8 mouse cellular contexts compared by ENCODE assay signal in genomic region chr11:16951761-16952010, GRCm38 (mm10). TPM values are rescaled to one million over a fixed set of nuclear protein-coding genes. Genes with fewer than 3 reads are reported as not detected.
A peak's percentile ranks its signal among the peaks of the same experiment; 100 is the strongest.
DNase-seq lines count a peak whose midpoint lies in the region; ATAC-seq and TF ChIP-seq lines count a peak whose summit lies in the region.

No protein-coding gene starts in this region.

- ATAC-seq in heart, embryonic 13.5 days (ENCODE audit: extremely low read depth, insufficient number of reproducible peaks, low FRiP score, low TSS enrichment), result no peak
- no peak for ATAC-seq in hindbrain, embryonic 11.5 days (ENCODE audit: low FRiP score)
- peak; percentile 23 for ATAC-seq in megakaryocyte-erythroid progenitor cell, adult 5-6 weeks (replicated peaks; ENCODE audit: low FRiP score, low TSS enrichment, poor library complexity, severe bottlenecking)

- no peaks in the 10 kb centered on the region for H3K27me3 ChIP-seq in heart, embryonic 13.5 days (replicated peaks)
- H3K27me3 ChIP-seq in hindbrain, embryonic 11.5 days (ENCODE audit: control insufficient read depth, insufficient read depth, low read length), result no peaks in the 10 kb centered on the region

- H3K9ac ChIP-seq in heart, embryonic 13.5 days, result peak overlapping the region; percentile 91
- peak overlapping the region; percentile 94 for H3K9ac ChIP-seq in ES-E14 (ENCODE audit: insufficient read depth, low read depth, low read length, poor library complexity, severe bottlenecking)
- H3K9ac ChIP-seq in hindbrain, embryonic 11.5 days (ENCODE audit: low read depth, low read length), result peak overlapping the region; percentile 52

- peak overlapping the region; percentile 74 for H3K27ac ChIP-seq in heart, embryonic 13.5 days (replicated peaks)
- H3K27ac ChIP-seq in ES-E14 (ENCODE audit: insufficient read depth, low read depth, low read length, poor library complexity, severe bottlenecking), result no peak overlapping the region
- H3K27ac ChIP-seq in hindbrain, embryonic 11.5 days (ENCODE audit: low read depth, low read length), result no peak overlapping the region

- DNase-seq in heart, adult 18-20 months, result no peak
- no peak for DNase-seq in ES-E14 (ENCODE audit: low read depth, low spot score)
- no peak for DNase-seq in hindbrain, embryonic 11.5 days (ENCODE audit: low spot score)
- DNase-seq in cerebellum, postnatal 36 days, result no peak
- DNase-seq in natural killer cell, adult 2 months (ENCODE audit: low spot score in 2 of 2), result no peak
- DNase-seq in B cell, adult 2 months, result no peak

- in situ Hi-C loops in ES-E14 (cut with MboI; ENCODE audit: low sequenced_read_pairs in 2 of 2, unreplicated experiment in 2 of 2), result no loop called here

- no peaks in the 10 kb centered on the region for H3K36me3 ChIP-seq in heart, embryonic 13.5 days
- no peaks in the 10 kb centered on the region for H3K36me3 ChIP-seq in ES-E14 (ENCODE audit: control insufficient read depth, insufficient read depth, low read length, poor library complexity, severe bottlenecking)
- no peaks in the 10 kb centered on the region for H3K36me3 ChIP-seq in hindbrain, embryonic 11.5 days (ENCODE audit: control insufficient read depth, insufficient read depth, low read length)

- no peaks in the 10 kb centered on the region for H3K9me3 ChIP-seq in heart, embryonic 13.5 days
- H3K9me3 ChIP-seq in ES-E14 (ENCODE audit: control insufficient read depth, insufficient read depth, low read depth, low read length), result no peaks in the 10 kb centered on the region
- no peaks in the 10 kb centered on the region for H3K9me3 ChIP-seq in hindbrain, embryonic 11.5 days (ENCODE audit: control insufficient read depth, low read length)

- 6% methylated on average over 9 of the region's 9 CpGs for WGBS in heart, embryonic 13.5 days
- 9% methylated on average over 9 of the region's 9 CpGs for WGBS in hindbrain, embryonic 11.5 days

- H3K4me2 ChIP-seq in heart, embryonic 13.5 days, result peak overlapping the region; percentile 91
- peak overlapping the region; percentile 41 for H3K4me2 ChIP-seq in hindbrain, embryonic 11.5 days (replicated peaks; ENCODE audit: low read depth, low read length)

- H3K4me3 ChIP-seq in heart, embryonic 13.5 days, result peak overlapping the region; percentile 78
- peak overlapping the region; percentile 80 to 82 for H3K4me3 ChIP-seq in ES-E14 (ENCODE audit: insufficient read depth in 1 of 2, low read depth in 1 of 2, low read length in 2 of 2, poor library complexity in 1 of 2, severe bottlenecking in 1 of 2)
- H3K4me3 ChIP-seq in hindbrain, embryonic 11.5 days (ENCODE audit: low read depth, low read length), result peak overlapping the region; percentile 52

- peaks cover 31% of the 10 kb centered on the region for H3K4me1 ChIP-seq in heart, embryonic 13.5 days
- H3K4me1 ChIP-seq in ES-E14 (ENCODE audit: control insufficient read depth in 2 of 2, insufficient read depth in 2 of 2, low read length in 2 of 2, poor library complexity in 1 of 2), result peaks cover 0 to 2% of the 10 kb centered on the region in 2 experiments; a peak in 1 of 4 replicates
- no peaks in the 10 kb centered on the region for H3K4me1 ChIP-seq in hindbrain, embryonic 11.5 days (replicated peaks; ENCODE audit: control insufficient read depth, insufficient read depth, low read length)

TF ChIP-seq in ES-E14, 5 proteins besides CTCF, POLR2A, EP300 and RAD21:
- no peak for TF ChIP-seq ZC3H11A (IDR thresholded peaks at IDR 0.05; ENCODE audit: borderline replicate concordance, low read depth, low read length)
- TF ChIP-seq ZNF384 (IDR thresholded peaks at IDR 0.05; ENCODE audit: low read depth, low read length), result no peak
- TF ChIP-seq CHD2 (IDR thresholded peaks at IDR 0.05; ENCODE audit: low read depth, low read length), result no peak
- TF ChIP-seq HCFC1 (IDR thresholded peaks at IDR 0.05; ENCODE audit: borderline replicate concordance, insufficient read depth, low read length), result no peak
- no peak for TF ChIP-seq MAFK (IDR thresholded peaks at IDR 0.05; ENCODE audit: insufficient read depth, low read depth, low read length)

RNA-seq across cellular contexts. Expression of gene Fbxo48, which starts 0.5 kb away (rescaled TPM):
- 0.92 and 1.1 TPM in 2 replicates for polyA plus RNA-seq in heart, embryonic 13.5 days (2015; fragmentation: Nextera tagmentation; extraction: Ambion mirVana)
- total RNA-seq in heart, adult 18-20 months (2021), result under 1 TPM in 1 of 2 experiments, not detected in 1; 0.25 TPM
- total RNA-seq in ES-E14 (2012; rRNA removed), result 2.7 and 2.9 TPM in 2 replicates
- 1.9 and 2.7 TPM in 2 replicates for polyA plus RNA-seq in hindbrain, embryonic 11.5 days (2014; fragmentation: Nextera tagmentation; extraction: Ambion mirVana)
- total RNA-seq in megakaryocyte-erythroid progenitor cell, adult 5-6 weeks (2014; fragmentation: Nextera tagmentation), result 11.2 and 17.8 TPM in 2 replicates
- total RNA-seq in megakaryocyte-erythroid progenitor cell, adult 5-6 weeks (2017), result 10.0 and 11.0 TPM in 2 replicates
